Mouse (Mus musculus) neural tube, embryonic 15.5 days (tissue): ENCODE results near the gene Snai3. TPM values are rescaled to one million over a fixed set of nuclear protein-coding genes. Genes with fewer than 3 reads are reported as not detected.

Source experiments
- microRNA-seq: library from miRNA; unstranded; fragments of <30 nt; microRNA quantifications from one replicate; pipeline ENCODE4, GENCODE M21; 2017
- polyA plus RNA-seq: library from polyadenylated mRNA; unstranded; fragments of >200 nt; fragmentation: Nextera tagmentation; extraction: Ambion mirVana; gene quantifications from 2 replicates; pipeline ENCODE4 v1.2.1, GENCODE M21; 2015

The Snai3 gene
- polyA plus RNA-seq, 1 experiment from 2014 or later, result 0.12 TPM

Small RNA genes lying within 50 kb of the gene (microRNA-seq; reads per million reads assigned to microRNA genes)
- gene Gm24366, result not detected

Other genes with a start within 250 kb of the Snai3 start
- gene Zfpm1, start 178.6 kb downstream of the Snai3 start, polyA plus RNA-seq, result 1.00 and 1.4 TPM in 2 replicates
- gene Trhr2, start 100.0 kb downstream of the Snai3 start, polyA plus RNA-seq, result 0.12 TPM in 1 of 2 replicates, not detected in the other
- gene Zc3h18, start 84.1 kb downstream of the Snai3 start, polyA plus RNA-seq, result 30.6 and 35.3 TPM in 2 replicates
- gene Il17c, start 38.7 kb downstream of the Snai3 start, polyA plus RNA-seq, result not detected in 2 replicates
- 46.0 and 94.9 TPM in 2 replicates for gene Cyba, start 27.8 kb downstream of the Snai3 start, polyA plus RNA-seq
- 65.9 and 73.2 TPM in 2 replicates for gene Mvd, start 17.3 kb downstream of the Snai3 start, polyA plus RNA-seq
- gene Rnf166, start 15.3 kb upstream of the Snai3 start, polyA plus RNA-seq, result 34.9 and 36.8 TPM in 2 replicates
- gene Ctu2, start 15.4 kb upstream of the Snai3 start, polyA plus RNA-seq, result 66.2 and 80.2 TPM in 2 replicates
- gene Piezo1, start 90.6 kb upstream of the Snai3 start, polyA plus RNA-seq, result 2.1 and 5.1 TPM in 2 replicates
- gene Cdt1, start 107.3 kb upstream of the Snai3 start, polyA plus RNA-seq, result 6.8 and 15.4 TPM in 2 replicates
- gene Aprt, start 116.2 kb upstream of the Snai3 start, polyA plus RNA-seq, result 189 and 207 TPM in 2 replicates
- gene Galns, start 150.7 kb upstream of the Snai3 start, polyA plus RNA-seq, result 6.7 and 9.5 TPM in 2 replicates
- 103 and 113 TPM in 2 replicates for gene Trappc2l, start 150.9 kb upstream of the Snai3 start, polyA plus RNA-seq
- 0.14 TPM in 1 of 2 replicates, not detected in the other for gene Pabpn1l, start 162.0 kb upstream of the Snai3 start, polyA plus RNA-seq
- 14.4 and 16.8 TPM in 2 replicates for gene Cbfa2t3, start 238.4 kb upstream of the Snai3 start, polyA plus RNA-seq